8 mouse cellular contexts compared by ENCODE assay signal in genomic region chr4:132960864-132961639, GRCm38 (mm10). TPM values are rescaled to one million over a fixed set of nuclear protein-coding genes. Genes with fewer than 3 reads are reported as not detected.
DNase-seq lines count a peak whose midpoint lies in the region; ATAC-seq and TF ChIP-seq lines count a peak whose summit lies in the region.

No protein-coding gene starts in this region.

- intact Hi-C loops in left cerebral cortex, postnatal 14 days (cut with DNase I): no loop called here

- no peaks in the 10 kb centered on the region for H3K9me3 ChIP-seq in forebrain, embryonic 10.5 days
- H3K9me3 ChIP-seq in forebrain, embryonic 16.5 days (ENCODE audit: control insufficient read depth, low read length): no peaks in the 10 kb centered on the region
- H3K9me3 ChIP-seq in E14TG2a.4 (ENCODE audit: low read length): no peaks in the 10 kb centered on the region

- peak overlapping the region; percentile 85 for H3K27ac ChIP-seq in forebrain, embryonic 10.5 days
- no peak overlapping the region for H3K27ac ChIP-seq in forebrain, embryonic 16.5 days (ENCODE audit: low read length)

- no peak for TF ChIP-seq CTCF in E14TG2a.4 (conservative IDR thresholded peaks at IDR 0.05; ENCODE audit: low read length)

- H3K4me1 ChIP-seq in forebrain, embryonic 10.5 days: peaks cover 59% of the 10 kb centered on the region
- peaks cover 9% of the 10 kb centered on the region for H3K4me1 ChIP-seq in forebrain, embryonic 16.5 days (replicated peaks; ENCODE audit: control insufficient read depth, insufficient read depth, low read length)
- peaks cover 92% of the 10 kb centered on the region for H3K4me1 ChIP-seq in E14TG2a.4 (replicated peaks; ENCODE audit: low read depth, low read length)

- no peak for ATAC-seq in forebrain, embryonic 16.5 days

- H3K4me3 ChIP-seq in forebrain, embryonic 10.5 days: no peak overlapping the region
- no peak overlapping the region for H3K4me3 ChIP-seq in forebrain, embryonic 16.5 days (replicated peaks; ENCODE audit: low read length)
- peak overlapping the region; percentile 52 for H3K4me3 ChIP-seq in E14TG2a.4 (replicated peaks; ENCODE audit: low read length)

- DNase-seq in forebrain, embryonic 10.5 days (ENCODE audit: extremely low spot score, low spot score): no peak
- DNase-seq in heart, adult 9 months (ENCODE audit: low spot score in 2 of 2): peak; percentile 68 to 72
- DNase-seq in kidney, postnatal 36 days: peak; percentile 53 to 76
- DNase-seq in spleen, postnatal 10 days (ENCODE audit: low spot score in 2 of 2): no peak
- DNase-seq in layer of hippocampus, postnatal 25 days (ENCODE audit: extremely low spot score in 1 of 2, low spot score in 1 of 2): no peak
- DNase-seq in left cerebral cortex, postnatal 14 days (ENCODE audit: low spot score in 2 of 2): no peak

- no peaks in the 10 kb centered on the region for H3K36me3 ChIP-seq in forebrain, embryonic 10.5 days (replicated peaks)
- H3K36me3 ChIP-seq in forebrain, embryonic 16.5 days (ENCODE audit: control insufficient read depth, insufficient read depth): no peaks in the 10 kb centered on the region
- no peaks in the 10 kb centered on the region for H3K36me3 ChIP-seq in E14TG2a.4 (ENCODE audit: insufficient read depth, low read length)

- 71% methylated on average over 13 of the region's 13 CpGs for WGBS in forebrain, embryonic 10.5 days
- WGBS in forebrain, embryonic 16.5 days: 71% methylated on average over 13 of the region's 13 CpGs

- no peak overlapping the region for H3K4me2 ChIP-seq in forebrain, embryonic 16.5 days (ENCODE audit: low read length)

- H3K9ac ChIP-seq in forebrain, embryonic 16.5 days (replicated peaks; ENCODE audit: low read depth, low read length): no peak overlapping the region

- H3K27me3 ChIP-seq in forebrain, embryonic 10.5 days (ENCODE audit: poor library complexity, severe bottlenecking): no peaks in the 10 kb centered on the region
- H3K27me3 ChIP-seq in forebrain, embryonic 16.5 days (replicated peaks; ENCODE audit: control insufficient read depth, insufficient read depth, low read length): no peaks in the 10 kb centered on the region
- no peaks in the 10 kb centered on the region for H3K27me3 ChIP-seq in E14TG2a.4 (ENCODE audit: insufficient read depth, low read length)

RNA-seq across cellular contexts. Expression of gene Fgr, which starts 12.8 kb away (rescaled TPM):
- polyA plus RNA-seq in forebrain, embryonic 10.5 days (2016; fragmentation: Nextera tagmentation; extraction: Ambion mirVana): 0.06 and 0.11 TPM in 2 replicates
- polyA plus RNA-seq in forebrain, embryonic 16.5 days (2015; fragmentation: Nextera tagmentation; extraction: Ambion mirVana): not detected in 2 replicates
- total RNA-seq in layer of hippocampus, postnatal 25 days (2021): under 1 TPM; 0.07 to 0.14 TPM
- not detected for total RNA-seq in left cerebral cortex, postnatal 14 days (2021)

RNA-seq across cellular contexts. Expression of gene Fam76a, which starts 38.7 kb away (rescaled TPM):
- polyA plus RNA-seq in forebrain, embryonic 10.5 days (2016; fragmentation: Nextera tagmentation; extraction: Ambion mirVana): 29.7 and 32.2 TPM in 2 replicates
- polyA plus RNA-seq in forebrain, embryonic 16.5 days (2015; fragmentation: Nextera tagmentation; extraction: Ambion mirVana): 51.0 and 53.4 TPM in 2 replicates
- total RNA-seq in layer of hippocampus, postnatal 25 days (2021): 10 to 100 TPM; 40.1 to 50.5 TPM
- total RNA-seq in left cerebral cortex, postnatal 14 days (2021): 10 to 100 TPM; 34.7 to 38.6 TPM

RNA-seq across cellular contexts. Expression of gene Ahdc1, which starts 50.0 kb away (rescaled TPM):
- 5.8 and 7.4 TPM in 2 replicates for polyA plus RNA-seq in forebrain, embryonic 10.5 days (2016; fragmentation: Nextera tagmentation; extraction: Ambion mirVana)
- polyA plus RNA-seq in forebrain, embryonic 16.5 days (2015; fragmentation: Nextera tagmentation; extraction: Ambion mirVana): 13.0 and 13.7 TPM in 2 replicates
- 100 to 1,000 TPM in 1 of 2 experiments, 10 to 100 TPM in 1; 96.9 to 109 TPM for total RNA-seq in layer of hippocampus, postnatal 25 days (2021)
- total RNA-seq in left cerebral cortex, postnatal 14 days (2021): 10 to 100 TPM; 78.4 to 81.6 TPM

Comparison
In these comparisons a context has a peak if more than half of its experiments do, and no peak if none do; other contexts are left out.
1. DNase-seq: peak in heart, adult 9 months (2 of 2) and kidney, postnatal 36 days (2 of 2); none in forebrain, embryonic 10.5 days (single experiment), spleen, postnatal 10 days (0 of 2), layer of hippocampus, postnatal 25 days (0 of 2) and left cerebral cortex, postnatal 14 days (0 of 2).